Mouse (Mus musculus) megakaryocyte, embryonic 14.5 days (primary cell): Measurements from ENCODE around the gene Cmtm8. TPM values are rescaled to one million over a fixed set of nuclear protein-coding genes. Genes with fewer than 3 reads are reported as not detected.

Source experiments
- H3K27me3 ChIP-seq: replicated peaks from 2 replicates; pipeline ENCODE3; 2012; ENCODE audit warnings: inconsistent platforms
- H3K36me3 ChIP-seq: replicated peaks from 2 replicates; pipeline ENCODE3; 2012; ENCODE audit warnings: low read length, inconsistent platforms, mixed read lengths
- H3K4me1 ChIP-seq: 2 replicates; pipeline ENCODE4 v1.6.1; 2012; ENCODE audit warnings: inconsistent platforms
- H3K4me3 ChIP-seq: replicated peaks from 2 replicates; pipeline ENCODE3; 2012; ENCODE audit warnings: moderate library complexity, mild to moderate bottlenecking, inconsistent platforms
- H3K9me3 ChIP-seq: 2 replicates; pipeline ENCODE4 v1.6.1; 2012; ENCODE audit warnings: inconsistent platforms
- FLI1 ChIP-seq: IDR thresholded peaks from 2 replicates; pipeline ENCODE4 v1.6.1; 2012; ENCODE audit warnings: low read length, inconsistent platforms, mixed read lengths
- GATA1 ChIP-seq: IDR thresholded peaks from 3 replicates; pipeline ENCODE4 v1.6.1; 2012; ENCODE audit warnings: mixed read lengths, low read length, inconsistent platforms, borderline replicate concordance
- polyA plus RNA-seq: library from polyadenylated mRNA; stranded (reverse); fragments of >175 nt; gene quantifications from 2 replicates; pipeline ENCODE4 v1.2.3, GENCODE M21; 2012; ENCODE audit warnings: low replicate concordance; ENCODE audit not compliant: insufficient read depth

Cmtm8 gene
- polyA plus RNA-seq = 3.0 TPM in 1 of 2 replicates, not detected in the other

- Histone ChIP-seq H3K27me3 (peaks cover 65% of the 10 kb centered on the region), H3K4me1 (peaks cover 16% of the 10 kb centered on the region), H3K36me3 (no peaks in the 10 kb centered on the region), H3K4me3 (peak within 1 kb of the TSS; percentile 94), H3K9me3 (no peaks in the 10 kb centered on the region)
- no peak for TF ChIP-seq FLI1
- no peak for TF ChIP-seq GATA1
Measured at GRCm38 (mm10) chr9:114844017-114844662, at the start of gene Cmtm8. Gene Cmtm8, minus strand, starts transcription at chr9:114844156.

DNA sequence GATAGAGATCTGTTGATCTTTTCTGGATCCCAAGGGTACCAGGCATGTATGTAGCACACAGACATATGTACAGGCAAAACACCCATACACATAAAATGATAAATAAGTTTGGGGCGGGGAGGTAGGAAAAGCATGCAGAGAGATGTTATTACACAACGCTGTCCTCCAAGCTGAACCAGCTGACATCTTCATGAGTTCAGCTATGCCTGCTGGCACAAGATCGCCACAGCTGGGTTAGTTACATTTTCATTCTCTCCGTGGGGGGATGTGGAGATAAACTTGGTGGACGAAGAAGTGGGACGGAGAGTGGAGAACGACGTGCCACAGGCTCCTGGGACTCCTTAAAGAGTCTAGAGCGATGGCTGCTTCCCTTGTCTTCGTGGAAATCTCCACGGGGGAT, 49.0 kb upstream of the Cmtm8 start:
- no peak for TF ChIP-seq FLI1
- no peak for TF ChIP-seq GATA1
- H3K36me3 ChIP-seq = peaks cover 2% of the 10 kb centered on the region
- no peaks in the 10 kb centered on the region for H3K4me1 ChIP-seq
- H3K9me3 ChIP-seq = peaks cover 10% of the 10 kb centered on the region
- peaks cover 10% of the 10 kb centered on the region for H3K27me3 ChIP-seq
- no peak overlapping the region for H3K4me3 ChIP-seq

GRCm38 (mm10) chr9:114890377-114890776, 46.4 kb upstream of the Cmtm8 start:
- Histone ChIP-seq H3K9me3 (peaks cover 10% of the 10 kb centered on the region), H3K4me1 (no peaks in the 10 kb centered on the region), H3K27me3 (peaks cover 8% of the 10 kb centered on the region), H3K36me3 (no peaks in the 10 kb centered on the region), H3K4me3 (no peak overlapping the region)
- TF ChIP-seq GATA1 = no peak
- no peak for TF ChIP-seq FLI1

GRCm38 (mm10) chr9:114888856-114889407, 45.0 kb upstream of the Cmtm8 start:
- Histone ChIP-seq H3K4me3 (no peak overlapping the region), H3K4me1 (no peaks in the 10 kb centered on the region), H3K36me3 (no peaks in the 10 kb centered on the region), H3K27me3 (peaks cover 10% of the 10 kb centered on the region), H3K9me3 (peaks cover 10% of the 10 kb centered on the region)
- TF ChIP-seq FLI1 (no peak), GATA1 (no peak)

DNA sequence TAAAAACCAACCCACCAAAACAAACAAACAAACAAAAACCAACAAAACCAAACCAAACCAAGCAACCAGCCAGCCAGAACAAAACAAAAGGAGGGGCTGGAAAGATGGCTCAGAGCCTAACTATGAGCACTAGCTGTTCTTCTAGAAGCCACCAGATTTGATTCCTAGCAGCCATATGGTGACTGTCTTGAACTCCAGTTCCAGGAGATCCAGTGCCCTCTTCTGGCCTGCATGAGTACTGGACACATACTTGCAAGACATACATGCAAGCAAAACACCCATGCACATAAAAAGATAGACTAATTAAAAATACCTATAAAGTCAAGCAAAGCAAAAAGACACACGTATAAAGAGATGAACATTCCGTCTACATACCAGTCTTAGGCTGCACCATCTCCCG, 43.7 kb upstream of the Cmtm8 start:
- no peak overlapping the region for H3K4me3 ChIP-seq
- peaks cover 10% of the 10 kb centered on the region for H3K27me3 ChIP-seq
- no peaks in the 10 kb centered on the region for H3K36me3 ChIP-seq
- H3K4me1 ChIP-seq = no peaks in the 10 kb centered on the region
- TF ChIP-seq GATA1 (no peak), FLI1 (no peak)
- peaks cover 15% of the 10 kb centered on the region for H3K9me3 ChIP-seq

GRCm38 (mm10) chr9:114885991-114886662, 42.2 kb upstream of the Cmtm8 start:
- Histone ChIP-seq H3K9me3 (peaks cover 15% of the 10 kb centered on the region), H3K4me3 (no peak overlapping the region), H3K4me1 (no peaks in the 10 kb centered on the region), H3K36me3 (no peaks in the 10 kb centered on the region), H3K27me3 (peaks cover 9% of the 10 kb centered on the region)
- TF ChIP-seq FLI1 (no peak), GATA1 (no peak)

- Histone ChIP-seq H3K27me3 (peaks cover 8% of the 10 kb centered on the region), H3K4me3 (no peak overlapping the region), H3K4me1 (no peaks in the 10 kb centered on the region), H3K9me3 (peaks cover 15% of the 10 kb centered on the region), H3K36me3 (no peaks in the 10 kb centered on the region)
- TF ChIP-seq FLI1 (no peak), GATA1 (no peak)
Measured at GRCm38 (mm10) chr9:114885564-114885963, 41.6 kb upstream of the Cmtm8 start.

GRCm38 (mm10) chr9:114881977-114882376, 38.0 kb upstream of the Cmtm8 start:
- Histone ChIP-seq H3K36me3 (no peaks in the 10 kb centered on the region), H3K4me3 (no peak overlapping the region), H3K4me1 (no peaks in the 10 kb centered on the region), H3K27me3 (peaks cover 5% of the 10 kb centered on the region), H3K9me3 (peaks cover 11% of the 10 kb centered on the region)
- TF ChIP-seq GATA1 = no peak
- no peak for TF ChIP-seq FLI1

DNA sequence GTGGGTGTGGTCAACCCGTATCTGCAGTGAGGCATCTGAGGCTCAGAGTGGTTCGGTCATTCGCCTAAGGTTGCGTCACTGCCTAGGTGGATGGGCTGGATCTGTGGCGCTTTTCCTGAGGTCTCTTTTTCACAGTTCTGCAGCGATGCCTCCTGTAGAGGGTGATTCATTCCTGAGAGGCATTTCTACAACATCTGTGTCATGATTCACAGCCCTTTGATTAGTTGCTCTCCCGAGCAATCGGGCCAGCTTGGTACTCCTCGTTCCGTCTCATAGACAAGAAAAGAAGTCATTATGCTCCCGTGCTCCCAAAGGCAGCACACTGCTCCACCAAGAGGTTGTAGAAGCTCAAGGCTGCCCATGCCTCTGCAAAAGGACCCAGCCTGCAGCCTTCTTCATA, 11.4 kb upstream of the Cmtm8 start:
- H3K36me3 ChIP-seq = no peaks in the 10 kb centered on the region
- TF ChIP-seq GATA1 (no peak), FLI1 (no peak)
- H3K27me3 ChIP-seq = peaks cover 36% of the 10 kb centered on the region
- no peaks in the 10 kb centered on the region for H3K9me3 ChIP-seq
- H3K4me1 ChIP-seq = peaks cover 14% of the 10 kb centered on the region
- no peak overlapping the region for H3K4me3 ChIP-seq

DNA sequence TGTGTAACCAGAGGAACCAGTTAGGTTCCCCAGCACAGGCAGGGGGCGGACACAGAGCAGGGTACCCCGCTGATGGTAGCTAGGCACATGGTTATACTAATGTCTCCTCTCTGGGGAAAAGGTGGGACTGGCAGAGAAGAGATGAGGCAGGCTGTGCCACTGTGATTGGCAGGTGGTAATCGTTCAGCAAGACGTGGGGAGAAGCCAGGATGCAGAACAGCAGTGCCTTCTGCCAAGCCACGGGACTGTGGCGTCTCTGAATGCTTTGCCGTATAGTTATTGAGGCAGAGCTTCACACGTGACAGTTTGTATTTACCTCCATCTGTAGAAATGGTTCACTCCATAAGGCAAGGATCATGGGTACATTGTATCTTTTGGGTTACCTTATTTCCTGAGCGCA, 10.7 kb upstream of the Cmtm8 start:
- H3K9me3 ChIP-seq = no peaks in the 10 kb centered on the region
- H3K27me3 ChIP-seq = peaks cover 30% of the 10 kb centered on the region
- TF ChIP-seq FLI1 (no peak), GATA1 (no peak)
- peaks cover 14% of the 10 kb centered on the region for H3K4me1 ChIP-seq
- H3K4me3 ChIP-seq = no peak overlapping the region
- H3K36me3 ChIP-seq = no peaks in the 10 kb centered on the region
